Mouse (Mus musculus): ENCODE data around the gene Rspry1. TPM values are rescaled to one million over a fixed set of nuclear protein-coding genes. Genes with fewer than 3 reads are reported as not detected.
A peak's percentile ranks its signal among the peaks of the same experiment; 100 is the strongest.

Rspry1 gene
- total RNA-seq, 2 experiments from 2014 or later: 11.2 to 12.4 TPM

DNA sequence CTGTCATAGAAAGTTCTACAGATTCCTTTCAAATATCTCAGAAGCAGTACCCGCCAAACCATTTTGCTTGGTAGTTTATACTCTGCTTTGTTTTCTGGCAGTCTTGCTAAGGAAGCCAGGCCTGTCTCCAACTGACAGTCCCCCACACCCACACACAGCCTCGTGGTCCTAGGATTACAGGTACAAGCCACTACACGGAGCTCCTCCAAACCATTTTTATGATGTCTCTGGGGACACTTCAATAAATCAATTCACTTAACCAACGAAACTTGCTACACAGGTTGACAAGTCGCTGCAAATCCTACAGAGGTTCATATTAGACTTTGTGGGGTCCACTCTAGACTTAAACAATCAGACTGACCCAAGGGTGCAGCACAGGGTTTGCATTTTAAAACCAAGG, 1.3 kb upstream of the Rspry1 start:
- DNase-seq (ENCODE audit: low spot score): no peak
- intact Hi-C loops (cut with DNase I): loop anchor here (5.0 kb wide), 2 partner anchors 57 to 212 kb away; partner anchors contain the start of gene Ccl17

DNA sequence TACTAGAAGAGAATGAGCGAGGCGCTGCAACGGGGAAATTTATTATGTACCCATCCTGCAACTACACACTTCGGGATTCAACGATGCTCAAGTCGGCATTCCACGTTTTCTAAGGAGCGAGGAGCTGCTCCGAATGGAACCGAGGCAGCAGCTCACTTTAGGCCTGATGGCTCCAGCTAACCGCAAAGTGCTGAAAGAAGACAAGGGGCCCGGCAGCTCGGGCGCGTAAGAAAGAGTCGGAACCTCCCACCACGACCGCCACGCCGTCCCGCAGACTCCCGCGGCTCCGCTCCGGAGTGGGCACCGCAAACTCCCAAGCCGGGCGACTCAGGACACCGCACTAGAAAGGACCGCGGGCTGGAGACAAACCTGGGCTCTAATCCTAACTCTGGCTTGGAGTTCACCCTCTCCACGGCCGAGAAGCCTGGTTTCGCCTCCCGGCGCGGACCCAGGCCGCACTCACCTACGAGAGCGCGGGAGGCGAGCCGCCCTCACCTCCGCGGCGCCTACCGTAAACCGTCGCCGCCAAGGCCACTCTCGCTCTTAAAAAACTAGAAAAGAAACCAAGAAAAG, 617 bp upstream of the Rspry1 start:
- no peak for DNase-seq (ENCODE audit: low spot score)
- intact Hi-C loops (cut with DNase I): loop anchor here (5.0 kb wide), 2 partner anchors 56 to 211 kb away; partner anchors contain the start of gene Ccl17

DNA sequence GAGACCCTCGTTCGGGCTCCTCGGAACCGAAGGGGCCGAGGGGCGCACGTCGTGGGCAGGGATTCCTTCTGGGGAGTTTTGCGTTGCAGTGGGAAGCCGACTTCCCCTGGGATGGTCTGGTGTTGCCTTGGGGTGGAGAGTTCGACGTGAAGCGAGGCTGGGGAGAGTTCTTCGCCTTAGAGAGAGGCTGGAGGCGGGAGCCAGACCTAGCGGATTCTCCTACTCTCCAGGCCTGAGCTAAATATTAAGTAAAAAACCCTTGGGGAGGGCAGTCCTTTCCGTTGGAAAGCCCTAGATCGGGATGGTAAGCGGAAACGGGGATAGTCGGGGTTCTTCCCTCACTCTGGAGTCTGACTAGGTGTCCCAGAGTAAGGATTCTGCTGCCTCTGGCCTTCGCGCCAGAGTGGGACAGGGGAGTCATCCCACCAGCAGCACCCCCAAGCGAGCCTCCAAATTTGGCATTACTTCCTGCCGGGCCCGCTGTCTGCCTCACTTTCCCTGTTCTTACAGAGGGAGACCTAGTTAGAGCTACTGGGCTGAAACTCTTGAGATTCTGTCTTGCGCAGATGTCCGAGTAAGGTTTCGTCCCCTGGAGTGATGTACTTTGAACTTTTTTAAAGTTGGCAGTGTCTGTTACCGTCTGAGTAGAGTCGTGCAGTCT, 864 bp downstream of the Rspry1 start:
- no peak for DNase-seq (ENCODE audit: low spot score)
- intact Hi-C loops (cut with DNase I): loop anchor here (5.0 kb wide), 2 partner anchors 55 to 210 kb away; partner anchors contain the start of gene Ccl17

- DNase-seq (ENCODE audit: low spot score): no peak
- intact Hi-C loops (cut with DNase I): loop anchor here (5.0 kb wide), 2 partner anchors 53 to 208 kb away; partner anchors contain the start of gene Ccl17
Measured at GRCm38 (mm10) chr8:94604030-94604429, 2.3 kb downstream of the Rspry1 start.

DNA sequence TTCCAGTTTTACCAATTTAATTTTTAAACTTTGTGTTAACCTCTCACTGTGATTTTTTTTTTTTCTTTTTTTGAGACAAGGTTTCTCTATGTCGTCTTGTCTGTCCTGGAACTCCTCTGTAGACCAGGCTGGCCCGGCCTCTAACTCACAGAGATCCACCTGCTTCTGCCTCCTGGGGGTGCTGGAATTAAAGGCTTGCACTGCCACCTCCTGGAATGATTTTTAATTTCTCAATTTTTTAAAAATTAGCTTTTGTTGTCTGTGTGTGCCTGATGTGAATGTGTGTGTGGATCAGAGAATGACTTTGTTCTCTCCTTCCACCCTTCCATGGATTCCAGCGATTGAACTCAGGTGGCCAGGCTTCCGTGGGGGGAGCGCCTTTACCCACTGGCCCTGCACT, 5.3 kb downstream of the Rspry1 start:
- DNase-seq (ENCODE audit: low spot score): no peak
- intact Hi-C loops (cut with DNase I): no loop called here

DNA sequence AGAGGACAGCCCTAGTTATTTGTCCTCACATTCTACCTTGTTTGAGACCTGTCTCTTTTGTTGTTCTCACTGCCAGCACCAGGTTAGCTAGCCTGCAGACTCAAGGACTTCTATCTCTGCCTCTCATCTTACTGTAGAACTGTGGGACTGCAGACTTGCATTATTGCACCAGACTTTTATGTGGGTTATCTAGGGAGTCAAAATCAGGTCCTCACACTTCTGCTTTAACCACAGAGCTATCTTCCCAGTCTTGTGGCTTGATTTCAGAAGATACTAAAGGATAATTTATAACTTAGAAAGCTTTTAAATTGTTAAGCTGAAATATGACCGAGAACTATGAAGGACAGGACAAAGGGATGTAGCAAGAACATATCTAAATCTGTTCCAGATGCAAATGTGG, 23.1 kb downstream of the Rspry1 start:
- intact Hi-C loops (cut with DNase I): no loop called here
- no peak for DNase-seq (ENCODE audit: low spot score)

DNA sequence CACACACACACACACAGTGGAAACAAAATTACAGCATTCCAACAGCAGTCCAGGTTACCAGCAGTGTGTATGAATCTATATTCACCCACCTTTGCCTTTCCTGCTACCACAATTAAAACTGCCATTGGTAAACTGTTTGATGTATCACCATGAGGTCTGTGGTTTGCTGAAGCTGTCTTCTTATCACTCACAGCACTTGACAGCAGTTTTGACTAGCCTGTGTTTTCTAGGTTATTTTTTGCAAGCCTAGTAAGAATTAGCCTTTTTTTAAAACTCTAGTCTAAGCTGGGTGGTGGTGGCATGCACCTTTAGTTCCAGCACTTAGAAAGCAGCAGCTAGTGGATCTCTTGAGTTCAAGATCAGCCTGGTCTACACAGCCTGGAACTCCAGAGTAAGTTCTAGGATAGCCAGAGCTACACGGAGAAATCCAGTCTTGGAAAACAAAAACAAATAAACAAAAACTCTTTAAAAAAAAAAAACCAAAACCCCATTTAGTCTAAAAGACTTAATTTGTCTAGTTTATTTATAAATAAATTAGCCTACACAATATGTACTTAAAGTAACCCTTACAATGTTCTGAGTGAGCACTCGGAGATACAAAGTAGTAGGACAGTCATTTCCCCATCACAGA, 31.9 kb downstream of the Rspry1 start:
- DNase-seq (ENCODE audit: low spot score): no peak
- intact Hi-C loops (cut with DNase I): no loop called here

GRCm38 (mm10) chr8:94634211-94634610, 32.5 kb downstream of the Rspry1 start:
- DNase-seq (ENCODE audit: low spot score): no peak
- intact Hi-C loops (cut with DNase I): no loop called here

GRCm38 (mm10) chr8:94641183-94641582, 39.4 kb downstream of the Rspry1 start:
- DNase-seq (ENCODE audit: low spot score): no peak

DNA sequence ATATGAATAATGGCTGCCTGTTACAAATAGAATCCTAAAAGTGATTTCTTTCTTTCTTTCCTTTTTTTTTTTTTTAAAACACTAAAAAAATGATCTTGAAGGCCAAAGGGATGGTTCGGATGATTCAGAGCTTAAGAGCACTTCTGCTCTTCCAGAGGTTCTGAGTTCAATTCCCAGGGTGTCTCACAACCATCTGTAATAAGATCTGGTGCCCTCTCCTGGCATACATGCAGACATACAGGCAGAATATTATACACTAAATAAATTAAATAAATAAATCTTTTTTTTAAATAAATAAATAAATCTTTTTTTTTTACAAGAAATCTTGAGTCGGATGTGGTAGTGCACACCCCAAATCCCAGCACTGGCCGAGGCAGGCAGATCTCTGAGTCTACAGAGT, 40.2 kb downstream of the Rspry1 start:
- no peak for DNase-seq (ENCODE audit: low spot score)

More at GRCm38 (mm10) chr8:94641183-94641582, 39.4 kb downstream of the Rspry1 start:
- intact Hi-C loops (cut with DNase I): no loop called here

GRCm38 (mm10) chr8:94645202-94645601, 43.5 kb downstream of the Rspry1 start:
- intact Hi-C loops (cut with DNase I): no loop called here
- no peak for DNase-seq (ENCODE audit: low spot score)

More for the DNA sequence above, 40.2 kb downstream of the Rspry1 start:
- intact Hi-C loops (cut with DNase I): no loop called here

DNA sequence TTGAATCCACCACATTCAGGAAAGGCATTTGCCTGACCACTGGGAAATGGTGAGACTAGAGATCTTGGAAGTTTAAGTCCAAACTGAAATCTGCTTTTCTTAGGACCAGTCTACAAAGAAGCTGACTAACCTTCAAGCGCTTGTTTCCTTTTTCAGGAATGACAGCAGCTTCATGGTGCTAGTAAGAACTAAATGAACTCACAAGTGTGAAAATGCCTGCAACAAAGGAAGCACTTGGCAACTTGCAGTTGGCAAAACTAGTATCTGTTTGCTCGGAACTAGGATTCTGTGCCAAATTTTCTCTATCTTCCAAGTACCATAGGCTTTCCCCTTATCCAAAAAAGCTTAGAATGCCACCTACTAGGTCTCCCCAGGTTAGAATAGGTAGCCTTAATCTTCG, 44.4 kb downstream of the Rspry1 start:
- no peak for DNase-seq (ENCODE audit: low spot score)
- intact Hi-C loops (cut with DNase I): no loop called here

DNA sequence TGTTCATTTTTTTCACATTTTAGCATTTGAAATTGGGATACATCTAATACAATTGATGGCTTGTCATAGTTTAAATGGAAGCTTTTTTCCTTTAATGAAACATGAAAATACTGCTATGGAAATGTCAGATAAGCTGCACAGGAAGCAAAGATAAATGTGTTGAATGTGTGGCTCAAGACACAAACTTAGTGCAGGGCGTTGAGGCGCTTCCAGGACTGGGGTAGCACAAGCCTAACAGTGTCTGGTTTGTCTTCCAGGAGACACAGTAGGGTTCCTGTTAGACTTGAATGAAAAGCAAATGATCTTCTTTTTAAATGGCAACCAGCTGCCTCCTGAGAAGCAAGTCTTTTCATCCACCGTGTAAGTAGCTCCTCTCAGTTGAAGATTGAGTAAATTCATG, 47.8 kb downstream of the Rspry1 start:
- intact Hi-C loops (cut with DNase I): no loop called here
- DNase-seq (ENCODE audit: low spot score): no peak

DNA sequence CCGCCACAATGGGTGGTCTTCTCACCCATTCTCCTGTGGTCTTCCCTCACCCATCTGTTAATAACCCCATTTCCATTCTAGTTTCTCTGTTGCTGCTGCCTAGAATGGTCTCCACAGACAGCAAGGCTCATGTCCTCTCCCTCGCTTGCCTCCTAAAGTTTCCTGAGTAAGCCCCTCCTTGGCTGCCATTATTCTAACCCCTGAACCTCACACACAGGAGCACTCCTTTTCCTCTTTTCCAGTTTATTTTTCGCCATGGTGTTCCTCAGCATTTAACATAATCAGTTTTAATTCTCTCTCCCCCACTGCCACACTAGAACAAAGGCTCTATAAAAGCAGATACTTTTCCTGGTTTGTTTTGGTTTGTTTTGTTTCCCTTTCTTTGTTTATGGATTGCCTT, 51.2 kb downstream of the Rspry1 start:
- intact Hi-C loops (cut with DNase I): no loop called here
- DNase-seq (ENCODE audit: low spot score): no peak

GRCm38 (mm10) chr8:94654994-94655393, 53.3 kb downstream of the Rspry1 start:
- intact Hi-C loops (cut with DNase I): loop anchor here (5.0 kb wide), 1 partner anchor 53 kb away; the partner anchor contains the start of genes Fam192a and Rspry1
- no peak for DNase-seq (ENCODE audit: low spot score)

- no peak for DNase-seq (ENCODE audit: low spot score)
- intact Hi-C loops (cut with DNase I): loop anchor here (5.0 kb wide), 1 partner anchor 56 kb away; the partner anchor contains the start of genes Fam192a and Rspry1
Measured at GRCm38 (mm10) chr8:94658031-94658430, 56.3 kb downstream of the Rspry1 start.

DNA sequence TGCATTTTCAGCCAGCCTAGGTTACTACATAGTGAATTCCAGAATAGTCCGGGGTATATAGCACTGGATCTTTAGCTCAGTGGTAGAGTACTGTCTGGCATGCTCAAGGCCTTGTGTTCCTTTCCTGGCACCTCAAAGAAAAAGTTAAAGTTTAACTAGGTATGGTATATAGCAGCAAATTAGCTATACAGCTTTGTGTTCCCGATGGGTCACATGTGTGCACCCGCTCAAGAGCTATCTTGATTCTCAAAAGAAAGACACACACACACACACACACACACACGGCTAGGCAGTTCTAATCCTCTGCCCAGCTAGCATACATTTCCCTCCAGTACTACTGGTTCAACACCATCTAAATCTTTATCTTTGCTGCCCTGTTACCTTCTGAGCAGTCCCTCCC, 58.7 kb downstream of the Rspry1 start:
- intact Hi-C loops (cut with DNase I): no loop called here
- DNase-seq (ENCODE audit: low spot score): no peak

GRCm38 (mm10) chr8:94664722-94665121, 63.0 kb downstream of the Rspry1 start:
- intact Hi-C loops (cut with DNase I): no loop called here
- DNase-seq (ENCODE audit: low spot score): no peak

- DNase-seq (ENCODE audit: low spot score): peak; percentile 91
- intact Hi-C loops (cut with DNase I): loop anchor here (2.0 kb wide), 1 partner anchor 36 kb away; no protein-coding TSS in a partner anchor
Measured at GRCm38 (mm10) chr8:94666456-94667308, 64.9 kb downstream of the Rspry1 start, which contains the start of gene Arl2bp. Gene Arl2bp (plus strand): TSS chr8:94666600.

DNA sequence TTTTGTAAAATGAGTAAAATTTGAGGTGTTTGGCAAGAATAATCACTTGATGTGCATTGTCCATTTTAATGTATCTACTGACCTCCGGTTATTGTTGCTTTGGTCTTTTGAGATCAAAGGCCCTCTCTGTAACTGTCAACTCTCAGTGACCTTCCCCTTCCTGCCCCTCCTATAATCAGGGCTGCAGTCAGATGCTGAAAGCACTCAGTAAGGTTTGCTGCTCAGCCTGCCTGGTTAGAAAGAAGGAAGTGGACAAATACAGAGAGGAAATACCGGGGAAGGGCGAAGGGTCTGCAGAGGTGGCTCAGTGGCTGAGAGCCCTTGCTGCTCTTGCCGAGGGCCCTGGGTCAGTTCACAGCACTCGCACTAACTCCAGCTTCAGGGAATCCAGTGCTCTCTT, 72.6 kb downstream of the Rspry1 start:
- intact Hi-C loops (cut with DNase I): no loop called here
- no peak for DNase-seq (ENCODE audit: low spot score)
